Mouse (Mus musculus) spleen, embryonic (tissue): ENCODE results near the gene Slc12a9.
"Not testable (repeated sequence)": the region's sequence is repeated elsewhere in the genome, so short reads cannot be mapped to it uniquely, and the experiment has no call there.

Experiments used
- CTCF ChIA-PET: fragments of 350-600 bp; sonication (Branson Sonifier 250); formaldehyde crosslinking; loops from one replicate; lab custom pipeline; 2022; lab: Charles Lee

Slc12a9 gene

GRCm38 (mm10) chr5:137288999-137289470 is 44.4 kb downstream of the Slc12a9 start:
- CTCF ChIA-PET: interaction anchor here (0.6 to 1.2 kb wide), 4 partner anchors 37 to 354 kb away, joined by 3 to 4 read pairs (median 3); no protein-coding TSS in a partner anchor

GRCm38 (mm10) chr5:137287953-137288743 is 45.2 kb downstream of the Slc12a9 start:
- CTCF ChIA-PET: interaction anchor here (0.6 to 1.2 kb wide), 4 partner anchors 38 to 167 kb away, joined by 3 to 4 read pairs (median 3); no protein-coding TSS in a partner anchor

- CTCF ChIA-PET: interaction anchor here (0.7 to 2.2 kb wide), 8 partner anchors 13 to 179 kb away, joined by 3 to 11 read pairs (median 4); no protein-coding TSS in a partner anchor
Observed at GRCm38 (mm10) chr5:137287032-137287952, 46.1 kb downstream of the Slc12a9 start, which contains the start of gene Ache. TSS of gene Ache (plus strand) at chr5:137287519.

GRCm38 (mm10) chr5:137286655-137287031 is 46.8 kb downstream of the Slc12a9 start:
- CTCF ChIA-PET: interaction anchor here (0.7 to 2.2 kb wide), 7 partner anchors 12 to 178 kb away, joined by 3 to 11 read pairs (median 4); no protein-coding TSS in a partner anchor

- CTCF ChIA-PET: interaction anchor here (0.7 to 2.2 kb wide), 2 partner anchors 21 to 126 kb away, joined by 3 to 11 read pairs; no protein-coding TSS in a partner anchor
Observed at GRCm38 (mm10) chr5:137285986-137286385, 47.4 kb downstream of the Slc12a9 start.

GRCm38 (mm10) chr5:137285045-137285444 is 48.4 kb downstream of the Slc12a9 start:
- CTCF ChIA-PET: interaction anchor here (0.6 kb wide), 1 partner anchor 1655 kb away, joined by 10 read pairs; no protein-coding TSS in a partner anchor

GRCm38 (mm10) chr5:137284411-137284810 is 49.0 kb downstream of the Slc12a9 start:
- CTCF ChIA-PET: not testable (repeated sequence)

GRCm38 (mm10) chr5:137277360-137278342 is 55.7 kb downstream of the Slc12a9 start:
- CTCF ChIA-PET: no interaction called here

- CTCF ChIA-PET: no interaction called here
Observed at GRCm38 (mm10) chr5:137268131-137268910, 65.1 kb downstream of the Slc12a9 start.

GRCm38 (mm10) chr5:137264787-137265186 is 68.6 kb downstream of the Slc12a9 start:
- CTCF ChIA-PET: interaction anchor here (0.6 to 0.8 kb wide), 2 partner anchors 22 to 84 kb away, joined by 3 to 8 read pairs; no protein-coding TSS in a partner anchor
